Mouse (Mus musculus) adrenal gland (tissue): Measurements from ENCODE around the gene Gm42417.

Experiments
- intact Hi-C: fragments of 180-260 bp; cut with DNase I; formaldehyde crosslinking; loops from one replicate; pipeline ENCODE4 v1.15.1; 2025

The Gm42417 gene

DNA sequence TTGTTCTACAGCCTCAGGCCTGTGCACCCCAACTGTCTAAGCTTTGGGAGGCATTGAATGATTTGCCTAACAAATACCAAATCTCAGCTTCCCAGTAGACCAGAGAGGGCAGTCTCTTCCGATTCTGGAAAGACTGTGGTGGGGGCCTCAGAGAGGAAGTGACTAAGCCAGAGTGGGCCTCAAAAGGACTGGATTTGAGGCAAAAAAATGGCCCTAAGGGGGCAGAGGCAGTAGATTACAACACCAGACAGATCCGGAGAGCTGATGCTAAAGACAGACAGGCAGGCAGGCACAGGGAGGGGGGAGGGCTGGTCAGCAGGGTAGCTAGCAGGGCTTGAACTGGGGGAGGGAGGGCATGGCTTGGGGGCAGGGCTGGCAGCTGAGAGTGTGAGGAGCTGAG, 27.2 kb upstream of the Gm42417 start:
- intact Hi-C loops = loop anchor here (5.0 kb wide), 1 partner anchor 51 kb away; no protein-coding TSS in a partner anchor

DNA sequence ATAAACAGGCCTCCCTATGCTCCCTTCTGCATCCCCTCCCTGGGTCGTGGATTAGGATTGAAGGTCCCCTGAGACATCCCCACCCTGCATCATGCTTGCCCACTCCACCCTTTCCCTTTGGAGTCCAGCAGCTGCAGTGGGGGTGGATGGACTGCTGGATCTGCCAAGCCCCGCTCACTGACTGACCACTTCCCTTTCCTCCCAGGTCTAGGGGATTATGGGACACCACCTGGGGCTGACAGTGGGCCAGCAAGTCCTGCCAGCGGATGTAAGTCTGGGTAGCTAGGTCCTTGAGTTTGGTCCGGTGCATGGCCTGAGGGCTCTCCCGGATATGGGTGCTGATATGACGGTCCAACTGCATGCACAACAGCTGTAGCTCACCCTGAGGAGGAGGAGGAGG, 24.9 kb upstream of the Gm42417 start:
- intact Hi-C loops = no loop called here

DNA sequence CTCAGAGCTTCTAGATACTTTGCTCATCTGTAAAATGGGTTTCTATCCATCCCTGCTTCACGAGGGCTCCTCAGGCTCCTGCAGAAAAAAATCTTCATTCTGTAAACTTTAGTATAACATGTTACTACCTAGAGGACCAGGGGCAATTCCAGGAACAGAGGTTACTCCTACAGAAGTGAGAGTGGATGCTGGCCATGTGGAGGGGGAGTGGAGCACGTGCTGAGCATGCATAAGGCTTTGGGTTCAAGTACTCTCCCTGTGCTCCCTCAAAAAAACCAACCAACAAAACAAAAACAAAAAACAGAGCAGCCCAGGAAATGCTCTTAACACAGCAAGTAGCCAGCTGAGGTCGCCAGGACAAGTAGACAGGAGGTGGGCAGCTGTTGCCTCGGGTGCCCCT, 24.4 kb upstream of the Gm42417 start:
- intact Hi-C loops = no loop called here

DNA sequence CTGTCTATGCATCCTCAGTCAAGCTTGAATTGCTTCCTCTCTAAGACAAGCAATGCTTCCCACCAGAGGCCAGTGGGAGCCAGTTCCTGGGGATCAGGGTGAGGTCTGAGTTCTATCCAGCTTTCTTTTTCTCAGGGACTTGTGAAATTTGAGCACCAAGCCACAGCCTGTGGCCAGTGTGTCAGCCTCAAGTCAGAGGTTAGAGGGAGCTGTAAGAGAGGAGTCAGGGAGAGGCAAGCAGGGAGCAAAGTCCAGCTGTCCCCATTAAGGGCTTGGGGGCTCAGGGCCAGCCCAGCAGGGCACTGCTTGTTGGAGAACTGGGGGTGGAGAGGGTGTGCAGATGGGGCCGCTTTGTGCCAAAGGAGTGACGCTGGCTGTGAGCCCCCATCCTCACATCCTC, 24.0 kb upstream of the Gm42417 start:
- intact Hi-C loops = no loop called here

DNA sequence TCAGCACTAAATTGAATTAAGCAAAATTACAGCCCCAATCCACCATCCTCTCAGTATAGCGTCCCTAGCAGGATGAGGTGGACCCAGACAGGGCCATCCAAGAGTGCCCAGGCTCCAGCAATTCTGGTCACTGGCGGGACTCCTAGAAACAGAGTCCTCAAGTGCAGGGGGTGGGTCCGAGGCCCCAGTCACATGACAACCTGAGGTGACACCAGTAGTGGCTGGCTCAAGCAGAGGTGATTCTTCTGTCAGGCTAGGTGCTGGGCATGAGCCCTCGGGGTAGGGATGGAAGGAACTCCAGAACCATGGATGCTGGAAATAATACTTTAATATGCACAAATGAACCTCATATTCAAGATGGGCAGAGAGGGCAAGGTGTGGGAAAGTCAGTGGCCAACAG, 23.2 kb upstream of the Gm42417 start:
- intact Hi-C loops = no loop called here

DNA sequence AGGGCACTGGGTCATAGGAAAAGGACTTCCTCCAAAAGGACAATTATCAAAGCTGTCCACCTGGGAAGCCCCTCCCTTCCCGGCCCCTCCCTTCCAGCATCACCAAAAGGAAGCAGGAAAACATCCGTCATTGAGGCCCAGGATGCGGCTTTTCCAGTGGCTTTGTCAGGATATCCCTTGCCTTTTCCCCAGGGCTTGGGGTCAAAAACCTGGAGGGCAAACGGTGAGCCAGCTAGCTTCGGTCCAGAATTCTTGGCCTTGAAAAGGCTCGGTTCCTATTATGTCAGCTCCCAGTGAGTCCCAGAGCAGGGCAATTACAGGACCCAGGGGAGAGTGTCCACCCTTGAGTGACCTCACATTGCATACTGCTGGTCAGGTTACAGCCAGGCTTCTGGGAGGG, 21.7 kb upstream of the Gm42417 start:
- intact Hi-C loops = no loop called here

DNA sequence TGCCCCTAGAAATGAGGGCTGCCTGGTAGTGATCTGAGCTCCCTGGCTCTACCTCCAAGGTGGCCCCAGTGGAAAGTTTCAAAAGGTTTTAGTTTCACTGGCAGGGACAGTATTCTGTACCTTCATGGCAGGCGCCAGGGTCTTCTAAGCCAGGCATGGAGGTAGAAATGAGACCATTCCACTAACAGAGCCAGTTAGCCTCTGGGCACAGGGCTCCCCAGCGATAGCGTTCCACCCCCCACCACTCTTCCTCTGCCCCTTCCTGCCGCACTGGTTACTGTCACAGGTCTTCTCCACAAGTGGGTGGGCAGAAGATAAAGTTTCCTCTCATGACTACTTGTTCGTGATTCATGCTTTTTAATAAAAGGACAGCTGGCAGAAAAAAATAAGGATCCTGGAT, 20.7 kb upstream of the Gm42417 start:
- intact Hi-C loops = loop anchor here (5.0 kb wide), 1 partner anchor 37 kb away; no protein-coding TSS in a partner anchor

DNA sequence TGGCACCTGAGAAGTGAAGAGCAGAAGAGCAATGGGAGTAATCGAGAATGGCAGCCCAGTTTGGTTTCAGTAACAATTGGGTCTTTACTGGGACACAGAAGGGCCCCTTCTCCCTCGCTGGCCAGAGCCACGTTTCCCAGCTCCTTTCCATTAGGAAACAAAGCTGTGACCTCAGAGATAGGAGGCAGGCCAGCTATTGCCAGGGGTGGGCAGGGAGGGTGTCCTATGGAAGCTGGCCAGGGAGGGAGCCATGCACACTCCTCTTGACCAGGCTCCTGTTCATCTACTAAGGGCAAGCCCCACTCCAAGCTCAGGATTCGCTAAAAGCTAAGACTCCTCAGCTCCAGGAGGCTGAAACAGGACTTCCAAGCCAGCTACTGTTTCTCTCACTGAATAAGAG, 20.0 kb upstream of the Gm42417 start:
- intact Hi-C loops = loop anchor here (5.0 kb wide), 1 partner anchor 38 kb away; no protein-coding TSS in a partner anchor

DNA sequence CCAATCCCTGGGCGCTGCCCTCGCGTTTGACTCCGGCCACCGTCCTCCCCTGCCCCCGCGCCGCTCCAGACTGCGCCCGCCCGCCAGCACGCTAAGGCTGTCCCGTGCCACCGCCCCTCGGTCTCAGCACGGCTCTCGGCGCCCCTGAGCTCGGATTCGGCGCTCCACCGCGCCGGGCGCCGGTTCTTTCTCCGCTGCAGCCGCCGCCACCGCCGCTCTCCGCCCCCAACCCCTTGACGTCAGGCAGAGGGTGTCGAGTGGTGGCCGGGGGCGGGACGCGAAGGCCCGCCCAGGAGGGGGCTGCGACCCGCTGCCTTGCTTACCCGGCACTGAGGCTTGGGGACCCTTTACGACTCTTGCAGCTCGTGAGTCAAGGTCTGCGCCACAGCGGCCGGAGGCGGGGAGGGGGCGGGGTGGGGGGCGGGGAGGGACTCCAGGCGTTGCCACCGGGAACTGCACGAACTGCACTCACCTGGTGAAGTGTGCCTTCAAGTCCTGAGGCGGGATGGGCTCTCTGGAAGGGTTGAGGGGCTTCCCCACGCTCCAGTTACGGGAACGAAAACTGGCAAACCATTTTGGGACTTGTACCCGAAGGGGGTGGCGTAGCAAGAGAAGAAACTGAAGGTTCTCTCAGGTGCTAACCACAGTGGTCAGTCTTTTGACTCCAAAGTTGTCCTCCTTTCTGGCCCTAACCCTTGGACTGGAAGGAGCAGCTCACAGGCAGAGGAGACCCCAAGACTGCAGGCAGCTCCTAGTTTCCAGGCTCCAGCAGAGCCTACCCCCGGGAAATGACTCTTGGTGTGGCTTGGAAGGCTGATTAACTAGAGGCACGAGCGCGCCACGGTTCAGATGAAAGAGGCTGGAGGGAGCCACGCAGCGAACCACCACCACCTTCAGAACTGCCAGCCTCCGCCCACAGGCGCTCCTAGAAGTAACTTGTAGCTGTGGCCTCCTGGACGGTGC, 19.1 kb upstream of the Gm42417 start, which contains the start of gene Sema4c:
TSS of gene Sema4c (minus strand) at position 319 of the 963 bp plus-strand sequence.
- intact Hi-C loops = loop anchor here (5.0 kb wide), 1 partner anchor 39 kb away; no protein-coding TSS in a partner anchor

DNA sequence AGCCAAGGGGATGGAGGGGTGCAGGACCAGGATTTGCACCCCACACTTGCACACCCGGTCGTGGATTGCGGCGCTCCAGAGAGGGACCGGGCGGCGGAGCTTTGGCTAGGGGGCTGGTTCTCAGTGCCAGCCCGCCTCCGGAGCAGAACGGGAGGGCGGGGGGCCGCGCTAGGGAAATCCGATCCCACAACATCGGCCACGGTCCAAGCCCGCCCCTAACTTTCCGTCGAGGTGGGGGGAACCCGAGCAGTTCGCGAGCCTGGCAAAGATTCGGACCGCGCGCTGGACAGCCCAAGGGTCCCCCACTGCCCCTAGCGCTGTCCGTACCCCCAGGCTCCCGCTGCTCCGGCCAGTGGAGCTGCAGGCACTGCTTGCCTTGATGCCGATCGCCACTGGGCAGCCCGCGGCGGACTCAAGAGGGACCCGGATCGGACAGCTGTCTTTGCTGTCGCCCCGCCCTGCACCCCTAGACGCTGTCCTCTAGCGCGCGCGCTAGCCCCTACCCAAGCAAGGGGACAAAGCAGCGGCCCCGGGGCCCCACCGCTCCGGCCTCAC, 18.3 kb upstream of the Gm42417 start:
- intact Hi-C loops = loop anchor here (5.0 kb wide), 1 partner anchor 40 kb away; no protein-coding TSS in a partner anchor

DNA sequence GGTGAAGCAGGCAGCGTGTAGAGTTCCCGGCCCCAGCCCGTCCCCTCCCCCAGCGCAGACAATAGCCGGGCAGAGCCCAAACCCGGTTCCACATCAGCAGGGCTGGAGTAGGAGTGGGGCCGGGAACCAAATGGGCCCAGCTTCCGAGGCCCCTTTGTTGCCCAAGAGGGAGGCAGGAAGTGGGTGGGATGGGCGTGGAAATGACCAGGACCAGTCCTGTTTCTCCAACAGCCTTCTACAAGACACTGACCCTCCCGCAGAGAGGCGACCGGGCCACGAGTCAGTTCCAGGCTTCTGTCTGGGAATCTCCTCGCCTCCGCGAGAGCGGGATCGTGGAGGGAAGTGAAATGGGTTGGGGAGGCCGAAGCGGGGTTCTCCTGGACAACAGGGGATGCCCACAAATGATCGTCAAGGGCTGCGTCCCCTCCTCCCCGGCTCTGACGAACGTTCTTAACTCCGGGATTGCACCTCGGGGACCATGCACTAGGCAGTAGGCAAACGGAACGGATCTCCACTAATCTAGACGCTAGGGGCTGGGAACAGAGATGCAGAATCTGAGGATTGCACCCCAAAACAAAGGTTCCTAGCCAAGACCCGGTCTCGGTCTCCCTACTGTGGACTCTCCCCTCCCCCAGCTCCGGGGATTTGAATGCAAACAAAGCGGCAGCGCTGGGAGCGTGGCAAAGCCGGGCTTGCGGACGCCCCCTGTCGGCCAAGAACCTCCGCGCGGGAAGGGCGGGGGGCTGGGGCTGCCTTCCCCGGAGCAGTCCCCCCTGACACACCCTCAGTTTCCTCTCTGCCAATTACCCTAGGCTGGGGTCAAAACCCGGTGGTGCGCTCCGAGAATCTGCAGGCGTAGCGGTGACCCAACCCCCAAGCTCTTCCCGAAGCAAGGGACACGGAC, 17.6 kb upstream of the Gm42417 start:
- intact Hi-C loops = loop anchor here (5.0 kb wide), 1 partner anchor 40 kb away; no protein-coding TSS in a partner anchor

DNA sequence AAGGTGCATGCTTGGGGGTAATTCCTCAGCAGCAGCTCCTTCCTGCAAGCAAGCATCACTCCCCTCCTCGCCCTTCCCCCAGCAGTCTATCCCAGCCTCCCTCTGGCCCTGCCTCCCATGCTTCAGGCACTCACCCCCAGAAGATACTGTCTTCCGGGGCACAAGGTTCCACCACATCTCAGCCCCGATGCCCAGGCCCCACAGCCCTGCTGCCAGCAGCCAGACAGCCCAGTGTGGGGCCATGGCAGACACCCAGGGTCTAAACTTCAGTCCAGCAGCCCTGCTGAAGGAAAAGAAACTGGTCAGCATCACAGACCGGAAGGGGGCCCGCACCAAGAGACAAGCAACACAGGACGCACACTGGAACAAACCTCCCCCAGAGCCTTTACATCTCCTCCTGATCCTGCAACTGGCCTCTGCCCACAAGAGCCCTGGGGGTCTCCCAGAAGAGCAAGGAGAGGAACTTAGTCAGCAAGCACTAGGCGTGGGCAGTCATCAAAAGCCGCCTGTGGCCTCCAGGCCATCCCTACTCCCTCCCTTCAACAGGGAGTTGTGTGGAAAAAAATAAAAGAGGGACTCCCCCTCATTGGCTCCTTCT, 16.7 kb upstream of the Gm42417 start:
- intact Hi-C loops = loop anchor here (5.0 kb wide), 1 partner anchor 41 kb away; no protein-coding TSS in a partner anchor

DNA sequence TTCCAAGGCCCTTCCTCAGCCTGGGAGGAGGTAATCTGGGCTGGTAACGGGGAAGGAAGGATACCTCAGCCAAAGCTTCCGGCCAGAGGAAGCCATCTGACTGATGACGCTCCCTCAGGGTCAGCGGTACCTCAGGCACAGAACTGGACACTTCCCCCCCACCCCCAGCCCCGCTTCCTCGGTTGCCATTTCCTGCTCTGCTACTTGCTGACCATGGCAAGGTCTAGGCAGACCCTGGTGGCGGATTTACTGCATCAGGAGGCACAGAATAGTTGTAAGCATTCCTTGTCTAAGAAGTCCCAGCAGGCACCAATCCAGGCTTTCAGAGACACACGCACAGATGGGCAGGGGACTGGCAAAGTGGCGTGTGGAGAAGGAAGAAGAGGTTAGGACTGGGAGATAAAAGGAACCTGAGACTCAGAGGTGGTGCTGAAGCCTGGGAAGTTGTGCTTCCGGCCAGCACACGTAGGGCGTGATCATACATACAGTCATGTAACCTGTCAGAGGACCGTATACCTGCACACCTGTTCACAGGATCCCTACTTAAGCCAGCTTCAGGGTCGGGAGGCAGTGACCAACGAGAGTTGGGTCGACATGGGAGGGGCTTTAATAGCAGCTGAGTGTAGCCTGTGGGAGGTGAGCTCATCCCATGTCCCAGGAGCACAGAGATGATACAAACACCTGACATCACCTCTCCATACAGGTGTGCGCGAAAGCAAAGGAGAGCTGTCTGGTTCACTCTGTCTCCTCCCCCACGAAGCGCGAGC, 15.6 kb upstream of the Gm42417 start:
- intact Hi-C loops = loop anchor here (5.0 kb wide), 1 partner anchor 42 kb away; no protein-coding TSS in a partner anchor

DNA sequence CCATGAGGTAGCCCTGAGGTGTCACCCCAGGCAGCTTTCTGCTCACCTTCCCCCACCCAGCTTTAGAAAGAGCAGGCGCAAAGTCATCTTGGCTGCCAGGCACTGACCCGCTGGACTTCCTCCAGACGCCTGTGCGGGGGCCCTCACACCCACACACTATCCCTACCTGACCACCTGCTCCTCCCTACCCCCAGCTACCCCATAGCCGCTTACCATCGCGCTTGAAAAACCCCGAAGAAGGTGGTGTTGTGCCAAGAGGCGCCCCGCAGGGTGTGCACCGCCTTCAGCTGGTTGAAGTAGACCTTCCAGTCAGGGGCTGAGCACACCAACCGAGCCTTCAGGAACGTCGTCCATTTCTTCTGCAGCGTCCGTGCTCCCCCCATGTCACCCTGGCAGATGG, 13.3 kb upstream of the Gm42417 start:
- intact Hi-C loops = no loop called here

DNA sequence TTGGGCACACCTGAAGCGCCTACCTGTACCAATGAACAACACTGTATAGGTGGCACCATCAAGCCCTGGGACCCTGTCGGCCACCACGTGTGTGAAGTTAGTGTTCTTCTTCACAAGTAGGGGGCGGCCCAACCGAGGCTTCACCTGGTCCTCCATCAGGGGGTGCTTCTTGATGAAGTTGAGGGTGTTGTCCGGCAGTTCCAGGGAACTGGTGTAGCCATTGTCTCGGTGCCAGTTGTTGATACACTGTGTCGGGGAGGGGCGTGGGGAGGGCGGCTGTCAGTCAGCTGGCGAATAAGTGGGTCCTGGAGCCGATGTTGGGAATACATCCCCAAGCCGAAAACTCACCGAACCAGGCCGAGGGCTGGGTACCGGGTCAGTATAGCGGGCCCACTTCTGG, 12.7 kb upstream of the Gm42417 start:
- intact Hi-C loops = no loop called here

DNA sequence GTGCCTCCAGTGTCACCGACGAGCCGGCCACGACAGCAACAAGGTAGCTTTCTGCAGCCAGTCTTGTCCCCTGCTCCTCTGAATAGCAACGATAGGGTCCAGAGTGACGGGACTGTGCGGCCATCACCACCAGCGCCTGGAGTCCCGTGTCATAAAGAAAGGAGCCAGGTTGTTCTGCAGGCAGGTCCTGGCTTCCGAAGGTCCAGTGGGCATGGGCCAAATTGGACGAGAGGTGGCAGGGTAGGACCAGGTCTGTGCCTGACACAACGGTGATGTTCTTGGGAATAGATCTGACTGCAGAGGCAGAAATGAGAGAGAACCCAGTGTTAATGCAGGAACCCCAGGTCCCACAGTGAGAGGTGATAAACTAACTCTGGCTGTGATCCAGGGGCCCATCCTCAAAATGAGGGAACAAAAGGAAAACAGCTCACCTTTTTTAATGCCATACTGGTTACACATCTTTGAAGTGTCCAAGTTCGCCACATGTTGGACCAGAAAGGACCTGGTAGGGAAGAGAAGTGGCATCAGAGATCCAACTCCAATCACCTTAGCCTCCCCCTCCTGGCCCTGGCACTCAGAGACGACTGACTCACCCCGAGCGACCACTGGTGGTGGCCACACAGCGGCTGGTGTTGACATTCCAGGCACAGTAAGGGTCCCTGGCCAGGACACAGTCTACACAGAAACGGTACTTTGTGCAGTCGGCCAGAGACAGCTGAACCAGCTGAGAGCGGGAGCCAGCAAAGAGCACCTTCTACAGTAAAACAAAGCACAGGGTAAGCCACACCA, 11.0 kb upstream of the Gm42417 start:
- intact Hi-C loops = no loop called here

DNA sequence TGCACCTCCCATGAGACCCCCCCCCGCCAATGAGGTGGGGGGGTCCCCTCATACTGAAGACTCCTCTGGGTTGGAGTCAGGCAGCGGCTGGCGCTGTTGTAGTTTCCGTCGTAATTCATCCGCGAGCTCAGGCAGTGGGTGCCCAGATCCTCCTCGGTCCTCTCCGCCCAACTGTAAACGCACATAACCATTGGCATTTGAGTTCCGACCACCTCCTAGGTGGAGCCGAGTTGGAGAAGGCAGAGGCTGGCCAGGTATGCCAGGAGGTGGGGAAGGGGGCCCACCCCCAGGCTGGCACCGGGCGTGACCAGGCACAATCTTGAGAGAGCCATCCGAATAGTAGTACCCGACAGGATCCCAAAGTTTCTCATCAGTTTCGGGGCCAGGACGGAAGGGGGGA, 10.3 kb upstream of the Gm42417 start:
- intact Hi-C loops = no loop called here

DNA sequence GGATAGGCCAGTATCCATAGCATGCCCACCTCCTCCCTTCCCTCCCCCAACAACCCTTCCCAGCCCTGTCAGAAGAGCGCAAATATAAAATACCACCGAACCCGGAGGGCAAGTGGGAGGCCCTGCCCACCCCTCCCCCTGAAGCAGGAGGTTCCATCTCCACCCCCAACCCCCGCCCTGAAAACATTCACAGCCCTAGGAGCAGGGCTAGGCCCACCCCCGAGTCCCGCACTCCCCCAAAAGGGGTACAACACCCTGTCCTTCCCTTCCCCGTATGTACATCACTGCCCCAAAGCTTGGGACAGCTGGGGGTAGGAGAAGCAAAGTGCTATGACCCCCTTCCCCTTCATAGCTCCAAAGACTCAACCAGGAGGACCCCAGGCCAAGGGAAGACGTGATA, 9.5 kb upstream of the Gm42417 start:
- intact Hi-C loops = no loop called here

DNA sequence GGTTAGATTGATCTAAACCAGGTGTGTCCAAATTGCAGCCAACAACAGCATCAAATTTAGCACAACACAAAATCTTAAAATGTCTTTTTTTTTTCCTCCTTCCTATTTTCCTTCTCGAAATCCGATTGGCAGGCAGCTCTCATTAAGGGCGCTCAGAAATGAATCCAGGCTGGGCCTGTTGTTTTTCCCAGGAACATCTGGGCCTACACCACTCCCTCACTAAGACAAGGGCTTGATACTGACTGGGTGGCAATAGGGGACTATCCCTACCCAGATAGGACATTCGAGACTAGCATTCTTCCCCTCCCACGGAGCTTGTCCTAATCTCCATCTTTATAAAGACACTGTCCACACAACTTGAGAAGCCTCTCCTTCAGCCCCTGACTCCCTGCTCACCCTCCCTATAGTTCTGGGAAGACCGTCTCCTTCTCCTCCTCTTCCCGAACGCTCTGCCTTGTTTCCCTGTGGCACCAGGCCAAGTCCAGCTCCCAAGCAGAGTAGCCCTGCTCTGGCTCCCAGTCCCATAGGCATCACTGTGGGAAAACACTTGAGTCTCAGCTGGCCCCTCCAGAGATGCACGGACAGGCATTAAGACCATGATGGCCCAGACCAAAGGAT, 8.9 kb upstream of the Gm42417 start:
- intact Hi-C loops = loop anchor here (2.0 kb wide), 2 partner anchors 87 to 137 kb away; no protein-coding TSS in a partner anchor
